Mouse (Mus musculus) ES-Bruce4 (cell line): Measurements from ENCODE around the gene Olfr944. TPM values are rescaled to one million over a fixed set of nuclear protein-coding genes. Genes with fewer than 3 reads are reported as not detected.

Experiments
- H3K27ac ChIP-seq: 2 replicates; pipeline ENCODE4 v1.5.1; 2012; ENCODE audit warnings: low read length, inconsistent platforms; ENCODE audit not compliant: insufficient read depth
- H3K27me3 ChIP-seq: 2 replicates; pipeline ENCODE4 v1.6.1; 2012; ENCODE audit warnings: mild to moderate bottlenecking, low read length, inconsistent platforms; ENCODE audit not compliant: control insufficient read depth, poor library complexity, insufficient read depth, severe bottlenecking
- H3K36me3 ChIP-seq: 2 replicates; pipeline ENCODE4 v1.6.1; 2012; ENCODE audit warnings: inconsistent platforms, mild to moderate bottlenecking, low read length, moderate library complexity; ENCODE audit not compliant: control insufficient read depth, poor library complexity, insufficient read depth, severe bottlenecking
- H3K4me1 ChIP-seq: one replicate; pipeline ENCODE4 v1.8.1; 2011; ENCODE audit warnings: low read length; ENCODE audit not compliant: control insufficient read depth, insufficient read depth
- H3K4me3 ChIP-seq: 2 replicates; pipeline ENCODE4 v1.5.1; 2011; ENCODE audit warnings: low read depth, mild to moderate bottlenecking, low read length
- H3K9ac ChIP-seq: 2 replicates; pipeline ENCODE4 v1.6.1; 2012; ENCODE audit warnings: low read depth, mild to moderate bottlenecking, inconsistent platforms; ENCODE audit not compliant: poor library complexity, severe bottlenecking
- H3K9me3 ChIP-seq: replicated peaks from 2 replicates; pipeline ENCODE4 v1.6.1; 2012; ENCODE audit warnings: mild to moderate bottlenecking, low read length, inconsistent platforms; ENCODE audit not compliant: control insufficient read depth, poor library complexity, insufficient read depth, severe bottlenecking
- CTCF ChIP-seq: IDR thresholded peaks from one replicate; pipeline ENCODE4 v1.8.1; 2011; ENCODE audit warnings: low read depth, low read length
- EP300 ChIP-seq: IDR thresholded peaks from 2 replicates; pipeline ENCODE4 v1.6.1; 2011; ENCODE audit warnings: low read depth, low read length; ENCODE audit not compliant: insufficient read depth
- POLR2A ChIP-seq: IDR thresholded peaks from one replicate; pipeline ENCODE4 v1.8.1; 2011; ENCODE audit warnings: low read length; ENCODE audit not compliant: insufficient read depth
- polyA plus RNA-seq: library from polyadenylated mRNA; stranded (reverse); fragments of >200 nt; gene quantifications from 2 replicates; pipeline ENCODE4 v1.2.4, GENCODE M21; 2011; ENCODE audit warnings: low read depth; ENCODE audit not compliant: missing spikeins, insufficient read depth, insufficient read length

The Olfr944 gene
- polyA plus RNA-seq = not detected in 2 replicates

GRCm38 (mm10) chr9:39201620-39202019 lies at the start of gene Olfr944:
Gene Olfr944 (plus strand): TSS chr9:39201920.
- Histone ChIP-seq H3K27me3 (no peaks in the 10 kb centered on the region), H3K9ac (no peak within 1 kb of the TSS), H3K27ac (no peak within 1 kb of the TSS), H3K36me3 (no peaks in the 10 kb centered on the region), H3K4me1 (no peaks in the 10 kb centered on the region), H3K4me3 (no peak within 1 kb of the TSS), H3K9me3 (no peaks in the 10 kb centered on the region)
- no peak for TF ChIP-seq EP300
- TF ChIP-seq CTCF = no peak
- no peak for TF ChIP-seq POLR2A

GRCm38 (mm10) chr9:39152401-39152800 lies 49.3 kb upstream of the Olfr944 start:
- TF ChIP-seq CTCF (no peak), EP300 (no peak), POLR2A (no peak)
- Histone ChIP-seq H3K27ac (no peak overlapping the region), H3K4me3 (no peak overlapping the region), H3K9me3 (no peaks in the 10 kb centered on the region), H3K9ac (no peak overlapping the region), H3K27me3 (no peaks in the 10 kb centered on the region), H3K36me3 (no peaks in the 10 kb centered on the region), H3K4me1 (no peaks in the 10 kb centered on the region)

DNA sequence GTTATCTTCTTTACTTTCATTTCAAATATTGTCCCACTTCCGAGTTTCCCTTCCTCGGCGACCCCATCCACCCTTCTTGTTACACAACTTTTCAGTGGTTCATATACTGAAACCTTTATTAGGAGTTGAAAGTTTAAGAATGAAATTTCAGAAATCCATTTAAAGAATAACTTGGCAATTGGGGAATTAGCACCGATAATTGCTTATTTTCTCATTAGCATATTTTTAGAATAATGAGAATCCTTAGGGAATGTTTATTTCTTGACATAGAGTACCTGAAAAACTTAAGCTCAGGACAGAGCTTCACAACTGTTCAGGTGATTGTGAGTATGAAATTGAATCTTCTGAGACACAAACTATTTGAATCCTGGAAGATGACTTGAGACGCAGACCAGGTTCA lies 35.7 kb upstream of the Olfr944 start, which contains the start of gene Olfr943:
Gene Olfr943, plus strand, starts transcription at position 301 of the 400 bp plus-strand sequence.
- no peaks in the 10 kb centered on the region for H3K4me1 ChIP-seq
- H3K9me3 ChIP-seq = peaks cover 13% of the 10 kb centered on the region; the same call in 1 of the 2 replicates
- no peak within 1 kb of the TSS for H3K9ac ChIP-seq
- no peak within 1 kb of the TSS for H3K4me3 ChIP-seq
- TF ChIP-seq POLR2A (no peak), CTCF (no peak), EP300 (no peak)
- no peak within 1 kb of the TSS for H3K27ac ChIP-seq
- no peaks in the 10 kb centered on the region for H3K27me3 ChIP-seq
- no peaks in the 10 kb centered on the region for H3K36me3 ChIP-seq

- H3K4me3 ChIP-seq = no peak within 1 kb of the TSS
- H3K9me3 ChIP-seq = no peaks in the 10 kb centered on the region
- H3K27ac ChIP-seq = no peak within 1 kb of the TSS
- no peaks in the 10 kb centered on the region for H3K4me1 ChIP-seq
- TF ChIP-seq CTCF = no peak
- no peak for TF ChIP-seq POLR2A
- TF ChIP-seq EP300 = no peak
- no peaks in the 10 kb centered on the region for H3K27me3 ChIP-seq
- no peak within 1 kb of the TSS for H3K9ac ChIP-seq
- H3K36me3 ChIP-seq = no peaks in the 10 kb centered on the region
Measured at GRCm38 (mm10) chr9:39249894-39250293, 48.2 kb downstream of the Olfr944 start, which contains the start of gene Olfr1537. Gene Olfr1537 (minus strand): TSS chr9:39249994.

Other genes starting within 250 kb of the Olfr944 start
- not detected in 2 replicates for gene Olfr933, start 229.6 kb upstream of the Olfr944 start, polyA plus RNA-seq
- gene Olfr934, start 213.6 kb upstream of the Olfr944 start, polyA plus RNA-seq = not detected in 2 replicates
- gene Olfr935, start 202.2 kb upstream of the Olfr944 start, polyA plus RNA-seq = not detected in 2 replicates
- gene Olfr146, start 178.5 kb upstream of the Olfr944 start, polyA plus RNA-seq = not detected in 2 replicates
- not detected in 2 replicates for gene Olfr937, start 137.0 kb upstream of the Olfr944 start, polyA plus RNA-seq
- gene Olfr938, start 123.0 kb upstream of the Olfr944 start, polyA plus RNA-seq = not detected in 2 replicates
- not detected in 2 replicates for gene Olfr27, start 73.8 kb upstream of the Olfr944 start, polyA plus RNA-seq
- 0.31 and 0.35 TPM in 2 replicates for gene Olfr943, start 35.6 kb upstream of the Olfr944 start, polyA plus RNA-seq
- not detected in 2 replicates for gene Olfr1537, start 48.1 kb downstream of the Olfr944 start, polyA plus RNA-seq
- gene Olfr945, start 74.9 kb downstream of the Olfr944 start, polyA plus RNA-seq = not detected in 2 replicates
- gene Olfr948, start 124.1 kb downstream of the Olfr944 start, polyA plus RNA-seq = not detected in 2 replicates
- not detected in 2 replicates for gene Olfr951, start 185.5 kb downstream of the Olfr944 start, polyA plus RNA-seq
- not detected in 2 replicates for gene Olfr952, start 225.2 kb downstream of the Olfr944 start, polyA plus RNA-seq